Mouse (Mus musculus): Measurements from ENCODE around the gene Slc30a4. TPM values are rescaled to one million over a fixed set of nuclear protein-coding genes. Genes with fewer than 3 reads are reported as not detected.

The Slc30a4 gene
- total and polyA plus RNA-seq, 3 experiments: 9.0 to 20.5 (median 11.4) TPM

- Histone ChIP-seq H3K36me3 (replicated peaks in 1 of 2; ENCODE audit: control insufficient read depth in 1 of 2, insufficient read depth in 1 of 2, low read length in 1 of 2) (peaks cover 7 to 17% of the 10 kb centered on the region in 2 experiments), H3K27me3 (replicated peaks) (no peaks in the 10 kb centered on the region), H3K9me3 (replicated peaks; ENCODE audit: low read length) (no peaks in the 10 kb centered on the region), H3K9ac (ENCODE audit: insufficient read depth, low read depth) (peak within 1 kb of the TSS; percentile 97), H3K79me2 (replicated peaks; ENCODE audit: control insufficient read depth, extremely low read depth, insufficient read depth, poor library complexity, severe bottlenecking) (peaks cover 6% of the 10 kb centered on the region; the same call in 1 of the 2 replicates), H3K4me2 (ENCODE audit: insufficient read depth, low read depth, poor library complexity, severe bottlenecking) (peak within 1 kb of the TSS; percentile 100), H3K4me1 (ENCODE audit: control insufficient read depth in 1 of 2, insufficient read depth in 2 of 2) (peaks cover 7 to 30% of the 10 kb centered on the region in 2 experiments; a peak in 3 of 4 replicates), H3K27ac (ENCODE audit: insufficient read depth, low read depth) (peak within 1 kb of the TSS; percentile 24), H3K4me3 (replicated peaks in 1 of 3; ENCODE audit: low read depth in 2 of 3, low read length in 2 of 3, poor library complexity in 1 of 3) (peak within 1 kb of the TSS; percentile 76 to 95 (median 92))
- dilution Hi-C loops (cut with MboI; ENCODE audit: extremely low pct_ligation_motif_present, extremely low pct_unique_long_range_greater_than_20kb, low sequenced_read_pairs) (no loop called here), in situ Hi-C loops (cut with MboI; ENCODE audit: low pct_ligation_motif_present, low pct_unique_long_range_greater_than_20kb, low sequenced_read_pairs) (no loop called here)
- peak; percentile 95 for DNase-seq (ENCODE audit: extremely low read depth)
- TF ChIP-seq JUN (IDR thresholded peaks at IDR 0.05; ENCODE audit: insufficient read depth, low read depth, low read length): no peak
- TF ChIP-seq UBTF (IDR thresholded peaks at IDR 0.05; ENCODE audit: low read depth, low read length): peak; percentile 87
- peak; percentile 79 for TF ChIP-seq NRF1 (IDR thresholded peaks at IDR 0.05; ENCODE audit: low read depth, low read length)
- TF ChIP-seq MAZ (IDR thresholded peaks at IDR 0.05; ENCODE audit: low read depth, low read length): 0 out of 2 replicates have a peak, but pooled peaks have one; percentile 53
- TF ChIP-seq ZC3H11A (IDR thresholded peaks at IDR 0.05; ENCODE audit: low read depth, low read length): no peak
- peak; percentile 80 for TF ChIP-seq TCF12 (IDR thresholded peaks at IDR 0.05; ENCODE audit: low read depth, low read length)
- 0 out of 2 replicates have a peak, but pooled peaks have one; percentile 36 for TF ChIP-seq IRF4 (IDR thresholded peaks at IDR 0.05; ENCODE audit: low read depth, low read length)
- peak; percentile 53; the same call in 1 of the 2 replicates for TF ChIP-seq MEF2A (IDR thresholded peaks at IDR 0.05; ENCODE audit: borderline replicate concordance, low read depth, low read length)
- no peak for TF ChIP-seq CTCF (conservative IDR thresholded peaks at IDR 0.05 in 1 of 2, IDR thresholded peaks at IDR 0.05 in 1 of 2; ENCODE audit: low read depth in 2 of 2, low read length in 2 of 2)
- no peak for TF ChIP-seq USF1 (IDR thresholded peaks at IDR 0.05; ENCODE audit: low read depth, low read length)
- TF ChIP-seq ZMIZ1 (IDR thresholded peaks at IDR 0.05; ENCODE audit: low read depth, low read length): peak; percentile 54; the same call in 1 of the 2 replicates
- peak; percentile 74 for TF ChIP-seq TBP (conservative IDR thresholded peaks at IDR 0.05; ENCODE audit: low read depth, low read length)
- 0 out of 2 replicates have a peak, but pooled peaks have one; percentile 13 for TF ChIP-seq JUND (conservative IDR thresholded peaks at IDR 0.05; ENCODE audit: low read depth, low read length)
- TF ChIP-seq SIN3A (IDR thresholded peaks at IDR 0.05; ENCODE audit: low read length): peak; percentile 70
- TF ChIP-seq POLR2A (IDR thresholded peaks at IDR 0.05; ENCODE audit: low read depth, low read length): peak; percentile 91
- peak; percentile 43; the same call in 1 of the 2 replicates for TF ChIP-seq BHLHE40 (IDR thresholded peaks at IDR 0.05; ENCODE audit: low read depth, low read length)
- no peak for TF ChIP-seq PAX5 (IDR thresholded peaks at IDR 0.05; ENCODE audit: low read length)
- no peak for TF ChIP-seq RAD21 (IDR thresholded peaks at IDR 0.05; ENCODE audit: low read depth, low read length)
- 0 out of 2 replicates have a peak, but pooled peaks have one; percentile 10 for TF ChIP-seq MAFK (IDR thresholded peaks at IDR 0.05; ENCODE audit: insufficient replicate concordance, low read length)
- TF ChIP-seq GABPA (IDR thresholded peaks at IDR 0.05; ENCODE audit: insufficient replicate concordance, low read depth, low read length): no peak; the same call in 1 of the 2 replicates
- TF ChIP-seq MYC (IDR thresholded peaks at IDR 0.05; ENCODE audit: low read depth, low read length): peak; percentile 96
- 0 out of 2 replicates have a peak, but pooled peaks have one; percentile 22 for TF ChIP-seq CHD2 (IDR thresholded peaks at IDR 0.05; ENCODE audit: low read length)
- TF ChIP-seq POLR2AphosphoS2 (IDR thresholded peaks at IDR 0.05; ENCODE audit: low read depth, low read length): peak; percentile 67; the same call in 1 of the 2 replicates
- no peak; the same call in 1 of the 2 replicates for TF ChIP-seq ETS1 (conservative IDR thresholded peaks at IDR 0.05; ENCODE audit: low read depth, low read length)
- no peak for TF ChIP-seq E2F4 (IDR thresholded peaks at IDR 0.05; ENCODE audit: insufficient replicate concordance, low read depth, low read length)
- no peak for TF ChIP-seq USF2 (conservative IDR thresholded peaks at IDR 0.05; ENCODE audit: low read depth, low read length)
- TF ChIP-seq ELF1 (IDR thresholded peaks at IDR 0.05; ENCODE audit: low read depth, low read length): peak; percentile 95
- no peak for TF ChIP-seq ZKSCAN1 (IDR thresholded peaks at IDR 0.05; ENCODE audit: borderline replicate concordance, low read depth, low read length)
- TF ChIP-seq MXI1 (IDR thresholded peaks at IDR 0.05; ENCODE audit: low read depth, low read length): peak; percentile 69; the same call in 1 of the 2 replicates
- peak; percentile 79; the same call in 1 of the 2 replicates for TF ChIP-seq KAT2A (IDR thresholded peaks at IDR 0.05; ENCODE audit: insufficient replicate concordance, low read length)
- peak; percentile 73 for TF ChIP-seq NELFE (IDR thresholded peaks at IDR 0.05; ENCODE audit: low read depth, low read length)
- TF ChIP-seq ZNF384 (IDR thresholded peaks at IDR 0.05; ENCODE audit: low read depth, low read length): peak; percentile 33; the same call in 1 of the 2 replicates
- TF ChIP-seq CHD1 (IDR thresholded peaks at IDR 0.05; ENCODE audit: low read depth, low read length): no peak
- peak; percentile 88 for TF ChIP-seq HCFC1 (IDR thresholded peaks at IDR 0.05; ENCODE audit: low read depth, low read length)
- TF ChIP-seq MAX (IDR thresholded peaks at IDR 0.05; ENCODE audit: low read length): peak; percentile 55
- TF ChIP-seq SMC3 (IDR thresholded peaks at IDR 0.05; ENCODE audit: low read depth, low read length): no peak
- TF ChIP-seq EP300 (IDR thresholded peaks at IDR 0.05; ENCODE audit: low read length): no peak
Observed at GRCm38 (mm10) chr2:122737894-122738830, 35.7 kb upstream of the Slc30a4 start, which contains the start of gene Bloc1s6. TSS of gene Bloc1s6 (plus strand) at chr2:122738503.
